Mouse (Mus musculus): ENCODE measurements at regions not wholly inside any gene's neighbourhood (a gene's known extent, or its start where the extent isn't known, plus 50 kb on each side); places are given as distances from the start of the nearest gene placed in this dataset.

DNA sequence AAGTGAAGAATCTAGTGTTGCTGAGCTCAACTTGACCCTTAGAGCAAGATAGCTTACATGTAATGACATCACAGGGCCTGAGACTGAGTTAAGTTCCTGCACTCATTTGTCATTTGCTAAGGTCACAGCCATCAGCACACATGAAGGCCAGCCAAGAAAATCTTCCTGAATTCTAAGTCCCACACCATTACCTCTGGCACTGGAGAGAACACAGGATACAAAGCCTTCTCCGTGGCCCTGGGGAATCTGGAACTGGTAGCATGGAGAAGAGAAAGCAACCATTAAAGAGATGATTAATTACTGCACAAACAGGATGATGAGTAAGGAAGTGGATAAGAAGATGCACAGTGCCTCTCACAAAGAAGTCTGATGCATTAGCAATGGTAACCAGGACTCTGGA, 232.0 kb downstream of the Wdr72 start:
- DNase-seq: no peak

DNA sequence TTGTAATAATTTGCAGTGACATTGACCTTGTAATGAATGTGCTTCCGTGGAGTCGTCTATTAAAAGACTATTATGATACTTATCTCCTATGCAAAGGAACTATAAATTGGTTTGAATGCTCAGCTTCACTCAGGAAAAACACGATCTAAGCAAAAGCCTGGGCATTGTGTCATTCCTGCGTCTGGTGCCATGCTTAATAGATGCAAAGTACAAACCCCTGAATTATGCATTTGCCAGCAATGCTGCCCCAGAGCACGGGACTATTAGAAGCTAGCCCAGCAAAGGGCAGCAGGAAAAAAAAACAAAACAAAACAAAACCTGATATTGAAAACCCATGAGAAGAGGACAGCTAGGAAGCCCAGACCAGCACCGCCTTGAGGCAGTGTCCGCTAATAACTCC, 234.9 kb downstream of the Wdr72 start:
- no peak for DNase-seq

DNA sequence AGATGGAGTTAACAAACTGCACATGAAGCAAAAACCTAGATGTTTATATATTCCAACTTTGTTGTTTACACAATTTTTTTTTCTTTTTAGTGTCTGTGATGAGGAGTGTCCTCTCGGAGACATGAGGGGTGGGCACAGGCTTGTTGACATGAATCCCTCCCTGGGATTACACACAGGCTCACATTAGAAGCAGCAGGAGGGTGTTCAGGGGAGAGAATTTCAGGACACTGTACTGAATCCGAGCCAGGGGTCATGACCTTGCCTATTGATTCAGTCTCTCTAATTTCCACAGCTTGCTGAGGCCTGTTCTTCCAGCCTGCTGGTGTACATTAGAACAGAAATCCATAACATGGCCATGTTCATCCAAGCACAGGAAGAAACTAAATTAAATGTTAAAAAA, 238.6 kb downstream of the Wdr72 start:
- DNase-seq: no peak

- DNase-seq: no peak
These were observed 255.8 kb downstream of the Wdr72 start for GRCm38 (mm10) chr9:74365930-74366438.

- DNase-seq: no peak
These were observed 266.0 kb downstream of the Wdr72 start for GRCm38 (mm10) chr9:74376191-74376590.

- no peak for DNase-seq
These were observed 267.0 kb downstream of the Wdr72 start for GRCm38 (mm10) chr9:74377204-74377603.

DNA sequence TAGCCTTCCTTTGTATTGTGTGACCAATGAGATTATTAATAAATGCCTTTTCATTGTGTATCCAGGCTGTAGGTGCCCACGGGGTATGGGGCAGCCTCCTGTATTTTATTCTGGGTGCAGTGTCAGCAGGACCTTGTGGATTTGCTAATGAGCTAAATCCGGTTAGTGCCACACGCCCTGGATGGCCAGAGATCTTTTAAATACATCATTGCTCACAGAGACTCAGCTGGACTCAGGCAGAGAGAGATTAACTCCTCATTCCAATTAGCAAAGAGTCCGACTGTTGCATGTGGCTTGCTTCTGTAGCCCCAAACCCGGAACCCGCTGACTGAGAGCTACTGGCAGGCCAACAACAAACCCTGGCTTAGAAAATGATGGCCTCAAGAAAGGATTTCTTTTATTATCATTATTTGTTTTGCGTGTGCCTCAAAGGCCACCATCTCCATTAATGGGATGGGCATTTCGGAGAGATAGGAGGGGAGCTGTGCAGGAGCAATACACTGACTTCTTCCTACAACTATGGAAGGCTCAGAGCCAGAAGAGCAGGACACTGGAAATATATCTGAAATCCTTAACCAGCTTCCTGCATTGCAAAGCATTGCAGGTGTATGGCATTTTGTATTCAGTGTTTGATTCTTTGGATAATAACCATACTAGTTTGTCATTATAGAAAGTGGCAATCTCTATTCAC, 274.2 kb downstream of the Wdr72 start:
- DNase-seq: no peak

DNA sequence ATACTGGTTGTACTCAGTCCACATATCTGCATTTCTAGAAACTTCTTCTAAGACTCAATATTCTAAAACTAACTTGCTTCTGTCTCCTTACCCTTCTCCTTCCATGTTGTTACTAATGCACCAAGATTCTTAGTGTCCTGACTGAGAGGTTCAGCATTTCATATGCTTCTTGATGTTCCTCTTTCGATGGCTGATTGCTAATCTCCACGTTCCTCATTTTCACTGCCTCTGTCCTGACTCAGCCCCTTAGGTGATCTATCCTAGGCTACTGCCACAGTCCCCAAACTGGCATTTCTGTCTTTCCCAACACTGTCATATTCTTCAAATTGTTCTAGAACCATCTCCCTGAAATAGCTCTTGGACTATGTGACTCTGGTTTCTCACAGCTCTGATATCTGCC, 315.4 kb downstream of the Wdr72 start:
- DNase-seq: no peak

- no peak for DNase-seq
These were observed 339.8 kb downstream of the Wdr72 start for GRCm38 (mm10) chr9:74449981-74450380.

DNA sequence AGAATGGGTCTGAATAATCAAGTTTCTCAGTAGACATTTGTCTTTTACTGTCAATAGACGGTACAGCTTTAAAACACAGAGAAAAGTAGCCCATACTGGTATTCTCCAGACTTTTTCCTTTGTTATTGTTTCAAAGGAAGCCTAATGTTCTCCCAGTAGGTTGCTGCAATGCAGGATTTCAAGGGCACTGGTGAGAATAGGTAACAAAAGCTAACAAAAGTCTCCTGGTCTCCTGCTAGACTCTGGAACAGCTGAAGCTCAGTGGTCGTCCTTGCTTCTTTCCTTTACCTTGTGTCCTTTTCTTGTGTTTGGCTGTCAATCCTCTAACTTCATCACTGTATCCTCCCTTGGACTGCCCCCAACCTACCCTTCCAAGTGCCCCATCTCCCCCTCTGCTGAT, 350.9 kb downstream of the Wdr72 start:
- DNase-seq: no peak

DNA sequence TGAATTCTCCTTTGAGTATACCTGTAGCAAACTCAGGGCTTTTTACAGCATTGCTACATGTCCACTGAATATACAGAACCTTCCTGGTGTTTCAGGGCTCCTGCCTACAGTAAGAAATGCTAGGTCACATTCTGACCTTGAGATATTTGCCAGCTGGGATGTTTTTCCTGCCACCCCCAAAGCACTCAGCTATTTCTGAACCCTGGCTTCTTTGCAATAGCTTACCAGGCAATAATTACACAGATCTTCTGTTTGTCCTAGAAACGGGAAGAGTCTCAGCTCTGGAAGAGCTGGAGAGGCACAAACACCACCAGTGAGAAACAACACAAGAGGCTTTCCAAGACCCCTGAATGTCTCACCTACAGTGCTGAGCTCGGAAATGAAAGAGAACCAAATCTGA, 366.7 kb downstream of the Wdr72 start:
- DNase-seq: no peak

GRCm38 (mm10) chr9:74479273-74479672, 369.1 kb downstream of the Wdr72 start:
- DNase-seq: no peak

DNA sequence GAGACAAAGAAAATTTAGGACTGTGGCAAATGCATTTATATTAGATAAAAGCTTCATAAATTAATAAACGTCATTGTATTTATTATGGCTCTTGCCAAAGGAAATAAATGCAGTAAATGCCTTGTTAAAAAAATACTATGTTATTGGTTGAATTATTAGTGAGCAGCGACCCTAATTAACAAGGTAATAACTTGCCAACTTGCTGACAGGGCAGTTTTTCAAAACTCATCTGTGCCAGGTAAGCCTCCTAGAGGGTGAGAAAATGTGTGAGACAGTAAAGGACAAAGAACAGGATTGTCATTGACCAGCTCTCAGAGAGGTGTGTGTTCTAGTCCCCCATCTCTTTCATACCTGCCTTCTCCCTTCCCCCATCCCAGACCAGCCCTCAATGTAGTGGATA, 347.8 kb upstream of the Onecut1 start:
- DNase-seq: no peak

DNA sequence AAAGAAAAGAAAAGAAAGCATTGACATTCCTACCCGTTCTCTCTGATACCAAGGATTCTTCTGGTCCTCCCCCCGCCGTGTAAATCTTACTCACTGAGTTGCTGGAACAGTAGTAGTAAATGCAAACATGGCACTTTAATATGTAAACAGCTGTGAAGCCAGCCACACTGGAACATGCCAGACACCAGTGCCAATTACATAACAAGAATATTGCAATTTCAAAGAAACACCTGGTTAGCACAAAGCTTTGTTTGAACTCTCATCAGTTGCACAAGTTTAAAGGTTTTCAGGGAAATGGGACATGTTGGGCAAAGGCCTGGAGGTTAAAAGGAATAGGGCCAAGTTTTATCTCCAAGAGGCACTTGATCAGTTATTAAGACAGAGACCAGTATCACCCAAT, 333.2 kb upstream of the Onecut1 start:
- DNase-seq: no peak

DNA sequence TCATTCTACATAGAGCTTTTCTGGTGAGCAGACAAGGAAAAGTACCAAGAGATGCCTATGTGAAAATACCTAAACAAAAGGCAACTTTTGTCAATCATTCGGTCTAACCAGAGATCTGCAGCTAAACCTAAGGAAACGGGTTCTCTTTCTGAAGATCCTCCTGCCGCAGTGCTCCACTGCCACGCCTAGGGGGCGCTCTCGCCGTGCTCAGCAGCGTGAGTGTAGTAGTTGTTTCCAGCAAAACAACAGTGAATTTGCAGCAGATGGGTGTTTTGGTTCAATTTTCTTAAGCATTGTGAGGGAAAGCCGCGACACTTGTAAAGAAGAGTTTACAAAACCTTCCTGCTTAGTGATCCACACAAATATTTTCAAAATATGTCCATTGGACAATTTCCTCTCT, 331.4 kb upstream of the Onecut1 start:
- peak; percentile 41 for DNase-seq

- no peak for DNase-seq
These were observed 331.0 kb upstream of the Onecut1 start for GRCm38 (mm10) chr9:74530748-74531147.

- no peak for DNase-seq
These were observed 329.7 kb upstream of the Onecut1 start for GRCm38 (mm10) chr9:74531986-74532385.

- DNase-seq: no peak
These were observed 326.7 kb upstream of the Onecut1 start for GRCm38 (mm10) chr9:74534976-74535375.

- no peak for DNase-seq
These were observed 305.6 kb upstream of the Onecut1 start for GRCm38 (mm10) chr9:74556116-74556515.

GRCm38 (mm10) chr9:74592757-74593156, 269.0 kb upstream of the Onecut1 start:
- DNase-seq: no peak

- DNase-seq: no peak
These were observed 267.8 kb upstream of the Onecut1 start for GRCm38 (mm10) chr9:74593970-74594369.

- DNase-seq: no peak
These were observed 257.3 kb upstream of the Onecut1 start for GRCm38 (mm10) chr9:74604415-74604814.

DNA sequence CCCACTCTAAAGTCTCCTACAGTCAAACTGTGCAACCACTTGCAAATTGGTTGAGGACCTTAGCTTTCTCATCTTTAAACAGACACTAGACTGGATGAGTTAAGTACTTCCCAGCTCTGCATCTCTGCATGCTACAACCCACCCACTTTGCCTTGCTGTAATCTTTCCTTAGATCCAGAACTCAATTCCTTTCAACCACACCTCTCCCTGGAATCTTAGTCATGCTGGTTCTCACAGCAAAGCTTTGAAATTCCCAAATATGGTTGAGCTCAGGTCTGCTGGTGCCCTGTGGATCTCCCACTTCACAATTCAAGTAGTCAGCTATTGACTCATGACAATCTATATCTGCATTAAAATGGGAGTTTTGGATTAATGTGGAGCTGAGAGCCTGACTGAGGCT, 239.8 kb upstream of the Onecut1 start:
- DNase-seq: no peak

GRCm38 (mm10) chr9:74645394-74645793, 216.3 kb upstream of the Onecut1 start:
- DNase-seq: no peak

DNA sequence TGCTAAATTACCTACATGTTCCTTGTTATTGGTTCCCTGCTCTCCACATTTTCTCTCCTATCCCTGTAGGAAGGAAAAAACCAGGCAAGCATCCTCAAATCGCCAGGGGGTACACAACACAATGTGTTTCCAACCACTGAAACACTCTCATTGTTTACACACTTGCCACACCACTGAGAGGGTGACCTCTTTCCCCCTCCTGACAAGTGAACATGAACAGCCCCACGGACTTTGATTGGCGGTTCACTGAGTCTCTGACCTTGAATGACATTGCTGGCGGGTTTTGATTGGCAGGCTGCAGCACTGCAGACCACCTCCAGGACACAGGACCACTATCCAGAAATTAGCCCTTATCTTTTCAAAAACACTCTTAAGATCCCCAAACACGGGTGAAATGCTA, 211.7 kb upstream of the Onecut1 start:
- no peak for DNase-seq

Data from gastrocnemius, postnatal 10 days (tissue).